Mouse (Mus musculus): ENCODE data around the gene Olfr221. TPM values are rescaled to one million over a fixed set of nuclear protein-coding genes. Genes with fewer than 3 reads are reported as not detected.

Gene Olfr221
- polyA plus RNA-seq, 1 experiment: not detected

DNA sequence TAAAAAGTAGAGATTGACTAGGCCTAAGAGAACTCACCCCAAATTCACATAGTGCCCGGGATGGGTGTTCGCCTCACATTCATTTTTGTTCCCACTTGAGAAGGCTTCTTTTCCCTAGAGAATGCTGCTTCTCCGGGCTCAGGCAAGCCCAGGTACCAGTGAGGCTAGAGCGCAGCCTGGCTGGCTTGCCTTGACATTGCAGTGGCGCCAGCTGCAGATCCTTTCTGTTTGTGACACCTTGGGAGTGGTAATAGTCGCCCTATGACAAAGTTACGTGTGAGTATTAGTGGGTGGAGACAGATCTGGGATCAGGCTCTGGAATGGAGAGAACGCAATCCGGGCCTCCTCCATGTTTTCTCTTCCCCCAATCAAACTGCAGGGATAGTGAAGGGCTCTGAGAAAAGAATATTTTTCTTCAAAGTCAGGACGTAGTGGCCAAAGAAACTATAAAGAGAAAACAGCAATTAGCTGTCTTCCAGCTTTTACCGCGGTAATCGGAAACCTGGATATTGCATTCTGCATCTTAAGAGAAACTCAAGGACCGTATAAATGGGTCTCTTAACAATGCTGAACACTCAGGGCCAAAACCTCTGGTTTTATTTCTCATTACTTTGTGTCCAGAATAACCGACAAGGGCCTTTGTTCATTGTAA, 21.6 kb downstream of the Olfr221 start, which contains the start of gene Zfp219:
TSS of gene Zfp219 (minus strand) at position 248 of the 652 bp plus-strand sequence.
- H3K4me1 ChIP-seq (ENCODE audit: control insufficient read depth, insufficient read depth, low read length): peaks cover 6% of the 10 kb centered on the region
- DNase-seq: peak; percentile 80
- peak; percentile 80; the same call in 1 of the 2 replicates for TF ChIP-seq POLR2A (IDR thresholded peaks at IDR 0.05; ENCODE audit: borderline replicate concordance, extremely low read depth, low read depth, low read length)
- peak; percentile 77 for TF ChIP-seq CTCF (IDR thresholded peaks at IDR 0.05; ENCODE audit: insufficient read depth, low read length)
- WGBS: 9% methylated on average over 15 of the region's 15 CpGs
- H3K4me3 ChIP-seq (replicated peaks; ENCODE audit: extremely low read depth, low read depth, low read length): peak within 1 kb of the TSS; percentile 75

DNA sequence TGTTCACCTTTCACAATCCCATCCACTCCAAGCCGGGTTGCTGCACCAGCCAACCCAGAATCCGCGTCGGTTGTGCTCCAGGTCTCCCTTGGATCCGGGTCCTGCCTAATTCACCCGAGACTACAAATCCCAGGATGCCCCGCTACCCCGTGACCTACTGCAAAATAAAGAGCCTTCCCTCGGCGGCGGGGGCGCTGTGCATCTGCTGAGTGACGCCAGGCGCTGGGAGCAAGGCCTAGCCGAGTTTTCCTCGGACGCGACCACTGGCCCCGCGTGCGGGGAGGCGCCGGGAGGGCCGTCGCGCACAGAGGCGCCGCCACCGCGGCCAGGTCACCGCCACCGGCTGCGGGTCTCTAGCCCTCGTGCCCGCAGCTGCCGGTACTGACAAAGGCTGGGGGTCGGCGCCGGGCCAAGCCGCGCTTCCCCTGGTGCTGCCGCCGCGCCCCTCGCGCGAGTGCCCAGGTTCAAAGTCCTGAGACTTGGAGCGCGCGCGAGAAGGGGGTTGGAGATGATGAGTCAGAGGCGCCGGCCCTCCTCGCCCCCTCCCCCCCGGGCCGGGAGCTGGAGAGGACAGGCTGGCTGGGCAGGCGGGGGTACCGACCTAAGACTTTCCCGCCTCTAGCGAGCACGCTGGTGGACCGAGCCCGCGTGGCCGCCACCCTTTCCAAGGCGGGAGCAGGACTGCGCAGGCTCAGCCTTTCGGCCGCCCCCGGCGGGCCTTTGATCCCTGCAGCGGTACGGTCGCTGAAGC, 22.5 kb downstream of the Olfr221 start:
- Histone ChIP-seq H3K4me3 (replicated peaks; ENCODE audit: extremely low read depth, low read depth, low read length) (peak overlapping the region; percentile 75), H3K4me1 (ENCODE audit: control insufficient read depth, insufficient read depth, low read length) (peaks cover 10% of the 10 kb centered on the region)
- peak; percentile 78 for TF ChIP-seq POLR2A (IDR thresholded peaks at IDR 0.05; ENCODE audit: borderline replicate concordance, extremely low read depth, low read depth, low read length)
- no peak; the same call in 1 of the 2 replicates for TF ChIP-seq CTCF (IDR thresholded peaks at IDR 0.05; ENCODE audit: insufficient read depth, low read length)
- DNase-seq: peak; percentile 94
- under 1% methylated on average over 72 of the region's 74 CpGs for WGBS

GRCm38 (mm10) chr14:52019051-52019589, 23.1 kb downstream of the Olfr221 start:
- Histone ChIP-seq H3K4me1 (ENCODE audit: control insufficient read depth, insufficient read depth, low read length) (peaks cover 10% of the 10 kb centered on the region), H3K4me3 (replicated peaks; ENCODE audit: extremely low read depth, low read depth, low read length) (peak overlapping the region; percentile 75)
- TF ChIP-seq CTCF (IDR thresholded peaks at IDR 0.05; ENCODE audit: insufficient read depth, low read length): peak; percentile 21
- no peak for TF ChIP-seq POLR2A (IDR thresholded peaks at IDR 0.05; ENCODE audit: borderline replicate concordance, extremely low read depth, low read depth, low read length)
- 21% methylated on average over 12 of the region's 12 CpGs for WGBS
- no peak for DNase-seq

DNA sequence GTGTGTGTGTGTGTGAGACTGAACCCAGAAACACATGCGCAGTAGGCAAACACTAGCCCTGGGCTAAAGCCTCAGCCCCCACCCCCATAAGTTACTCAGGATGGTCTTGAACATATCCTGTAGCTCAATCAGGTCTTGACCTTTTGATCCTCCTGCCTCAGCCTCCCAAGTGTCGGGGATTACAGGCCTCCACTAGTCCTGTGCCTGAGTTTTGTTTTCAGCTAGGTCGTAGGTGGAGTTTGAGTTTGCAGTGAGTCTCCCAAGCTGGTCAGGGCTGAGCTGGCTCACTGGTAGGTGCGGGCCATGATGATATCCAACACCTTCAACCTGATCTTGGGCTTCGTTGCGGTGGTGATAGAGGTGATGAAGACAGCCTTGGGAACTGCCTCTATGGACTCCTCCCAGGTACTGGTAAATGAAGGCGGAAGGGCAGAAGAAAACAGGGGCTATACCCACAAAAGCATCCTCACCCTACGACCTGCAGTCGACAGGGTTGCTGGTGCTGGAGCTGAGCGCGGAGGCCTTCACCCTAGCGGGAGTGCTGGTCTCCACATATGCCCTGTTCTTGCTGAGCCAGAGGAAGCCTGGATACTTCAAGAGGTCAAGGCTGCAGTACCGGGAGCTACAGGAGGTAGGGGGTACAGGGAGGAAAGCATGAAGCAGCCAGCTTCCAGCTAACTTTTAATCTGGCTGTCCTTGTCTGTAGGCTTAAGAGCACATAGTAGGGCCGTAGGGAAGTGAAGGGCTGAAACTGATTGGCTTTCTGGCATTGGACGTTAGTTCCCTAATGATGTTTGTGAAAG, 23.8 kb downstream of the Olfr221 start:
- DNase-seq: no peak
- TF ChIP-seq CTCF (IDR thresholded peaks at IDR 0.05; ENCODE audit: insufficient read depth, low read length) (no peak), POLR2A (IDR thresholded peaks at IDR 0.05; ENCODE audit: borderline replicate concordance, extremely low read depth, low read depth, low read length) (no peak)
- Histone ChIP-seq H3K4me3 (replicated peaks; ENCODE audit: extremely low read depth, low read depth, low read length) (no peak overlapping the region), H3K4me1 (ENCODE audit: control insufficient read depth, insufficient read depth, low read length) (peaks cover 13% of the 10 kb centered on the region)
- 83% methylated on average over 15 of the region's 15 CpGs for WGBS

GRCm38 (mm10) chr14:52017662-52018061, 24.6 kb downstream of the Olfr221 start:
- no peak for TF ChIP-seq CTCF (IDR thresholded peaks at IDR 0.05; ENCODE audit: insufficient read depth, low read length)
- H3K4me3 ChIP-seq (replicated peaks; ENCODE audit: extremely low read depth, low read depth, low read length): no peak overlapping the region
- no peak for DNase-seq
- WGBS: 75% methylated on average over 4 of the region's 4 CpGs
- peaks cover 12% of the 10 kb centered on the region for H3K4me1 ChIP-seq (ENCODE audit: control insufficient read depth, insufficient read depth, low read length)

GRCm38 (mm10) chr14:52016625-52017405, 25.4 kb downstream of the Olfr221 start:
- Histone ChIP-seq H3K4me1 (ENCODE audit: control insufficient read depth, insufficient read depth, low read length) (peaks cover 11% of the 10 kb centered on the region), H3K4me3 (replicated peaks; ENCODE audit: extremely low read depth, low read depth, low read length) (no peak overlapping the region)
- WGBS: 88% methylated on average over 13 of the region's 13 CpGs
- no peak for DNase-seq
- TF ChIP-seq POLR2A (IDR thresholded peaks at IDR 0.05; ENCODE audit: borderline replicate concordance, extremely low read depth, low read depth, low read length) (no peak), CTCF (IDR thresholded peaks at IDR 0.05; ENCODE audit: insufficient read depth, low read length) (no peak)

DNA sequence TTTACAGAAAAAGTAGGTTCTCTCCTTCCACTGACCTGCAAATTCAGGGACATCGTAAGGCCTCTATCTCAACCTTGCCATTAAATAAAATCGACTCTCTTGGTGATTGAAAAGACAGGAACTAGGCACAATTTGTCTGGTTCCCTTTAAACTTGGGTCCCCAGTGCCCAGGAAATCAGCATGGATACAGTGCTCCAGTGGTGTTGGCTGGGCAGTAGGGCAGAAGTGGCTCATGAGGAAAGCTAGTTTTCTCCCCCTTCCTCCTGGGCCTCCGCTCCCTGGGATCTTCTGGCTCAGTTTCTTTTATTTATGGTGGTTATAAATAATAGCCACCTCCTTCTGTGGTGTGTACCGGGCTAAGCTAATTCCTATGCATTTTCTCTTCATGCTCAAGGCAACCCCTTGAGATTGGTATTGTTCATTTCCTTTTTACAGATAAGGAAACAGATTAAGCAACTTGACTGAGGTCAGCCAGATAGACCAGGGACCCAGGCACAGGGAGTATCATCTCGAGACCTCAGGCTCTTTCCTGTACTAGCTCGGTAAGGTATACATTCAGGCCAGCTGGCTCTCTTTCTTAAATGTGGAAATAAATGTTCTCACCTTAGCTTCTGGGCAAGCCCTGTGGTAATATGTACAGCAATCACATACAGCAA, 26.7 kb downstream of the Olfr221 start, which contains the start of gene Tmem253:
TSS of gene Tmem253 (plus strand) at position 214 of the 656 bp plus-strand sequence.
- Histone ChIP-seq H3K4me1 (ENCODE audit: control insufficient read depth, insufficient read depth, low read length) (peaks cover 11% of the 10 kb centered on the region), H3K4me3 (replicated peaks; ENCODE audit: extremely low read depth, low read depth, low read length) (peak within 1 kb of the TSS; percentile 88)
- TF ChIP-seq CTCF (IDR thresholded peaks at IDR 0.05; ENCODE audit: insufficient read depth, low read length): no peak
- no peak for TF ChIP-seq POLR2A (IDR thresholded peaks at IDR 0.05; ENCODE audit: borderline replicate concordance, extremely low read depth, low read depth, low read length)
- no peak for DNase-seq
- 14% methylated on average over 6 of the region's 6 CpGs for WGBS

GRCm38 (mm10) chr14:52014761-52015311, 27.4 kb downstream of the Olfr221 start:
- TF ChIP-seq CTCF (IDR thresholded peaks at IDR 0.05; ENCODE audit: insufficient read depth, low read length) (no peak), POLR2A (IDR thresholded peaks at IDR 0.05; ENCODE audit: borderline replicate concordance, extremely low read depth, low read depth, low read length) (peak; percentile 75; the same call in 1 of the 2 replicates)
- WGBS: 2% methylated on average over 26 of the region's 28 CpGs
- Histone ChIP-seq H3K4me1 (ENCODE audit: control insufficient read depth, insufficient read depth, low read length) (peaks cover 11% of the 10 kb centered on the region), H3K4me3 (replicated peaks; ENCODE audit: extremely low read depth, low read depth, low read length) (peak overlapping the region; percentile 88)
- DNase-seq: peak; percentile 55

All from lung, adult 2 months (tissue).